Mouse (Mus musculus) limb, embryonic 15.5 days (tissue): ENCODE measurements around the gene Wnt2. TPM values are rescaled to one million over a fixed set of nuclear protein-coding genes. Genes with fewer than 3 reads are reported as not detected.

Source experiments
- polyA plus RNA-seq: library from polyadenylated mRNA; unstranded; fragments of >200 nt; fragmentation: Nextera tagmentation; extraction: Ambion mirVana; gene quantifications from 2 replicates; pipeline ENCODE4 v1.2.1, GENCODE M21; 2015

Gene Wnt2
- polyA plus RNA-seq, 1 experiment from 2014 or later, result 7.1 TPM

Other genes with a start within 250 kb of the Wnt2 start
- gene Asz1, start 78.5 kb upstream of the Wnt2 start, polyA plus RNA-seq, result not detected in 2 replicates
- gene Cftr, start 140.1 kb upstream of the Wnt2 start, polyA plus RNA-seq, result 0.12 and 0.28 TPM in 2 replicates